Mouse (Mus musculus) lung, postnatal 0 days (tissue): ENCODE measurements around the gene Mgat5. TPM values are rescaled to one million over a fixed set of nuclear protein-coding genes. Genes with fewer than 3 reads are reported as not detected.

Experiments
- ATAC-seq: fragments of 200-750 bp; cut with Nextera tagmentation; 2 replicates; pipeline ENCODE4 v1.8.0; 2017; ENCODE audit warnings: moderate library complexity
- DNase-seq: peaks from one replicate; pipeline ENCODE4 v3.0.0-alpha.2; 2016; ENCODE audit warnings: low spot score
- H3K27ac ChIP-seq: fragments of 300-500 bp; sonication (generic); 2 replicates; pipeline ENCODE4 v1.5.1; 2014; ENCODE audit warnings: antibody characterized with exemption, mild to moderate bottlenecking, low read length, mixed read lengths
- H3K27me3 ChIP-seq: fragments of 300-500 bp; sonication (generic); replicated peaks from 2 replicates; pipeline ENCODE4 v1.6.1; 2014; ENCODE audit warnings: low read length, mixed read lengths; ENCODE audit not compliant: insufficient read depth
- H3K36me3 ChIP-seq: fragments of 300-500 bp; sonication (generic); 2 replicates; pipeline ENCODE4 v1.6.1; 2014; ENCODE audit warnings: low read length, mixed read lengths; ENCODE audit not compliant: insufficient read depth
- H3K4me1 ChIP-seq: fragments of 300-500 bp; sonication (generic); 2 replicates; pipeline ENCODE4 v1.6.1; 2014; ENCODE audit warnings: antibody characterized with exemption, low read depth, low read length, mixed read lengths; ENCODE audit not compliant: insufficient read depth
- H3K4me2 ChIP-seq: fragments of 300-500 bp; sonication (generic); replicated peaks from 2 replicates; pipeline ENCODE4 v1.6.1; 2014; ENCODE audit warnings: low read depth, mild to moderate bottlenecking, low read length, moderate library complexity, mixed read lengths
- H3K4me3 ChIP-seq: fragments of 300-500 bp; sonication (generic); 2 replicates; pipeline ENCODE4 v1.5.1; 2014; ENCODE audit warnings: low read depth, low read length
- H3K9ac ChIP-seq: fragments of 300-500 bp; sonication (generic); replicated peaks from 2 replicates; pipeline ENCODE4 v1.6.1; 2014; ENCODE audit warnings: low read depth, mild to moderate bottlenecking
- H3K9me3 ChIP-seq: fragments of 300-500 bp; sonication (generic); 2 replicates; pipeline ENCODE4 v1.6.1; 2016; ENCODE audit warnings: low read length, mixed read lengths
- CTCF ChIP-seq: IDR thresholded peaks from 2 replicates; pipeline ENCODE4 v1.5.1; 2016; ENCODE audit warnings: antibody characterized with exemption, mild to moderate bottlenecking
- EP300 ChIP-seq: IDR thresholded peaks from 2 replicates; pipeline ENCODE4 v1.6.1; 2016; ENCODE audit warnings: antibody characterized with exemption, mild to moderate bottlenecking, control low read depth
- WGBS: fragments of 180-500 bp; shearing (Covaris S2); extraction: QIAGEN DNeasy Blood & Tissue Kit; methylation state at CpG from one replicate; pipeline ENCODE4 v1.1.7; 2014; 5-methylcytosine and 5-hydroxymethylcytosine counted together
- polyA plus RNA-seq: library from polyadenylated mRNA; unstranded; fragments of >200 nt; fragmentation: Nextera tagmentation; extraction: Ambion mirVana; gene quantifications from 2 replicates; pipeline ENCODE4 v1.2.1, GENCODE M21; 2015

Gene Mgat5
- polyA plus RNA-seq, 1 experiment from 2014 or later = 3.5 TPM

- Histone ChIP-seq H3K36me3 (no peaks in the 10 kb centered on the region), H3K9ac (no peak overlapping the region), H3K27me3 (no peaks in the 10 kb centered on the region), H3K9me3 (no peaks in the 10 kb centered on the region), H3K4me2 (no peak overlapping the region), H3K4me3 (no peak overlapping the region), H3K4me1 (no peaks in the 10 kb centered on the region; the same call in 1 of the 2 replicates), H3K27ac (no peak overlapping the region)
- ATAC-seq (no peak), DNase-seq (no peak)
- WGBS = 82% methylated on average over 9 of the region's 9 CpGs
- TF ChIP-seq EP300 (no peak), CTCF (no peak)
These were observed 135.5 kb downstream of the Mgat5 start for GRCm38 (mm10) chr1:127340296-127340695.

GRCm38 (mm10) chr1:127344913-127345312 is 140.1 kb downstream of the Mgat5 start:
- H3K4me2 ChIP-seq = no peak overlapping the region
- H3K4me1 ChIP-seq = no peaks in the 10 kb centered on the region
- WGBS = 46% methylated on average over 9 of the region's 9 CpGs
- H3K27me3 ChIP-seq = no peaks in the 10 kb centered on the region
- no peak overlapping the region for H3K4me3 ChIP-seq
- no peaks in the 10 kb centered on the region for H3K36me3 ChIP-seq
- H3K9ac ChIP-seq = no peak overlapping the region
- ATAC-seq (no peak), DNase-seq (no peak)
- TF ChIP-seq EP300 (no peak), CTCF (no peak)
- H3K9me3 ChIP-seq = no peaks in the 10 kb centered on the region
- H3K27ac ChIP-seq = no peak overlapping the region

GRCm38 (mm10) chr1:127346596-127347139 is 141.9 kb downstream of the Mgat5 start:
- Histone ChIP-seq H3K27ac (no peak overlapping the region), H3K9me3 (no peaks in the 10 kb centered on the region), H3K4me2 (no peak overlapping the region), H3K27me3 (no peaks in the 10 kb centered on the region), H3K4me1 (no peaks in the 10 kb centered on the region), H3K9ac (no peak overlapping the region), H3K36me3 (no peaks in the 10 kb centered on the region), H3K4me3 (no peak overlapping the region)
- TF ChIP-seq EP300 = no peak
- WGBS = 76% methylated on average over 3 of the region's 3 CpGs
- DNase-seq (no peak), ATAC-seq (no peak)

- no peaks in the 10 kb centered on the region for H3K9me3 ChIP-seq
- no peak overlapping the region for H3K4me3 ChIP-seq
- 71% methylated on average over 3 of the region's 3 CpGs for WGBS
- H3K36me3 ChIP-seq = no peaks in the 10 kb centered on the region
- H3K27me3 ChIP-seq = no peaks in the 10 kb centered on the region
- H3K9ac ChIP-seq = no peak overlapping the region
- no peak for TF ChIP-seq CTCF
- no peak for TF ChIP-seq EP300
- H3K4me2 ChIP-seq = no peak overlapping the region
- no peaks in the 10 kb centered on the region for H3K4me1 ChIP-seq
- DNase-seq (no peak), ATAC-seq (no peak)
- H3K27ac ChIP-seq = no peak overlapping the region
These were observed 143.2 kb downstream of the Mgat5 start for GRCm38 (mm10) chr1:127347878-127348620.

GRCm38 (mm10) chr1:127348642-127349341 is 144.0 kb downstream of the Mgat5 start:
- Histone ChIP-seq H3K27me3 (no peaks in the 10 kb centered on the region), H3K9me3 (no peaks in the 10 kb centered on the region), H3K4me2 (no peak overlapping the region), H3K4me3 (no peak overlapping the region), H3K4me1 (no peaks in the 10 kb centered on the region), H3K36me3 (no peaks in the 10 kb centered on the region), H3K27ac (no peak overlapping the region), H3K9ac (no peak overlapping the region)
- no peak for ATAC-seq
- WGBS = 67% methylated on average over 9 of the region's 9 CpGs
- TF ChIP-seq EP300 (no peak), CTCF (no peak)
- no peak for DNase-seq

- H3K36me3 ChIP-seq = no peaks in the 10 kb centered on the region
- no peak overlapping the region for H3K4me2 ChIP-seq
- DNase-seq (no peak), ATAC-seq (no peak)
- H3K9me3 ChIP-seq = no peaks in the 10 kb centered on the region
- no peaks in the 10 kb centered on the region for H3K27me3 ChIP-seq
- WGBS = 88% methylated on average over 12 of the region's 12 CpGs
- no peaks in the 10 kb centered on the region for H3K4me1 ChIP-seq
- H3K9ac ChIP-seq = no peak overlapping the region
- no peak overlapping the region for H3K4me3 ChIP-seq
- TF ChIP-seq EP300 = no peak
- no peak for TF ChIP-seq CTCF
- H3K27ac ChIP-seq = no peak overlapping the region
These were observed 146.7 kb downstream of the Mgat5 start for GRCm38 (mm10) chr1:127351380-127352057.
